Mouse (Mus musculus): ENCODE results near the gene Atg4a. TPM values are rescaled to one million over a fixed set of nuclear protein-coding genes. Genes with fewer than 3 reads are reported as not detected.

The Atg4a gene
- polyA plus RNA-seq, 1 experiment from 2014 or later = 14.7 TPM

GRCm38 (mm10) chrX:141198993-141199392 is 242.3 kb downstream of the Atg4a start:
- ATAC-seq (replicated peaks; ENCODE audit: extremely low read depth, insufficient read depth, low FRiP score) = no peak
- H3K4me1 ChIP-seq (ENCODE audit: control insufficient read depth, insufficient read depth, low read length) = no peaks in the 10 kb centered on the region
- no peak overlapping the region for H3K9ac ChIP-seq (ENCODE audit: low read length)
- H3K9me3 ChIP-seq (replicated peaks; ENCODE audit: control insufficient read depth, low read length) = no peaks in the 10 kb centered on the region
- H3K27ac ChIP-seq (ENCODE audit: low read length) = no peak overlapping the region
- WGBS = 68% methylated on average over 3 of the region's 3 CpGs
- peaks cover 2% of the 10 kb centered on the region; the same call in 1 of the 2 replicates for H3K27me3 ChIP-seq (ENCODE audit: control insufficient read depth, insufficient read depth, low read length)
- no peak overlapping the region for H3K4me3 ChIP-seq (ENCODE audit: low read length)
- no peaks in the 10 kb centered on the region for H3K36me3 ChIP-seq (ENCODE audit: control insufficient read depth, insufficient read depth)
- H3K4me2 ChIP-seq (ENCODE audit: low read depth, low read length) = no peak overlapping the region

GRCm38 (mm10) chrX:141212802-141213201 is 256.1 kb downstream of the Atg4a start:
- ATAC-seq (replicated peaks; ENCODE audit: extremely low read depth, insufficient read depth, low FRiP score) = no peak
- Histone ChIP-seq H3K9ac (ENCODE audit: low read length) (no peak overlapping the region), H3K27me3 (ENCODE audit: control insufficient read depth, insufficient read depth, low read length) (no peaks in the 10 kb centered on the region), H3K4me3 (ENCODE audit: low read length) (no peak overlapping the region), H3K27ac (ENCODE audit: low read length) (no peak overlapping the region), H3K4me1 (ENCODE audit: control insufficient read depth, insufficient read depth, low read length) (no peaks in the 10 kb centered on the region), H3K4me2 (ENCODE audit: low read depth, low read length) (no peak overlapping the region), H3K36me3 (ENCODE audit: control insufficient read depth, insufficient read depth) (no peaks in the 10 kb centered on the region), H3K9me3 (replicated peaks; ENCODE audit: control insufficient read depth, low read length) (no peaks in the 10 kb centered on the region)
- WGBS = 54% methylated on average over 5 of the region's 5 CpGs

Other genes with a start within 250 kb of the Atg4a start
- not detected in 2 replicates for gene Tex13b, start 143.5 kb upstream of the Atg4a start, polyA plus RNA-seq (2015; fragmentation: Nextera tagmentation; extraction: Ambion mirVana)
- gene Vsig1, start 49.3 kb upstream of the Atg4a start, polyA plus RNA-seq (2015; fragmentation: Nextera tagmentation; extraction: Ambion mirVana) = 0.11 TPM in 1 of 2 replicates, not detected in the other
- 38.2 and 41.8 TPM in 2 replicates for gene Psmd10, start 179 bp upstream of the Atg4a start, polyA plus RNA-seq (2015; fragmentation: Nextera tagmentation; extraction: Ambion mirVana)

All from heart, embryonic 16.5 days (tissue).